ENCODE assay signal across 14 mouse cellular contexts in the genomic region with DNA sequence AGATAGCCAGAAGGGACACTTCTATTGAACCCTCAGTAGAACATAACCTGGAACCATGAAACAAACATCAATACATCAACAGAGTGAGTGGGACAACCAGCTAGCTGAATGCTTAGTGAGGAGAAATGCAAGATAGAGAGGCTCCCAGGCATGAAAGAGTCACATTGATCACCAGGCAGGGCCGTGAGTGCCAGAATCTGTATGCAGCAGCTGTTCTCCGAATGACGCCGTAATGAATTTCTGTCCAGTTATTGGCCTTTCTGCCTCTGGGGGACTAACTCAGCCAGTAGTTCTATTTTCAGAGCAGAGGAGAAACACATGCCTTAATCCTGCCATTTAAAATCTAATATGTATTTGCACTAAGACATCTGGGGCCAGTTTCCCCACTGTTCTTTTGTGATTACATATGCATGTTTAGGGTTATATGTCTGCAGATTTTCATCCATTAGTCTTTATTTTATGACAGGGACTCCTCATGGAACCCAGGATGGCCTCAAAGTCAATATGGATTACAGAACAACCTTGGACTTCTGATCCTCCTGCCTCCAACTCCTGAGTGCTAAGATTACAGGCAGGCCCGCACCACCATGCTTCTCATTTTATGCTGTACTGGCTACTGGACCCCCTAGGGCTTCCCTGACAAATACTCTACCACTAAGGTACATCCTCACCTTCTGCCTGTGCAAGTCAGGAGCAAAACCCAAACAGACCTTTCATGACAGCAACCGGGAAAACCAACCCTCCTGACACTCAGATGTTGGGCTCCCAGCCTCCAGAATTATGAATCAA. TPM values are rescaled to one million over a fixed set of nuclear protein-coding genes. Genes with fewer than 3 reads are reported as not detected.
A peak's percentile ranks its signal among the peaks of the same experiment; 100 is the strongest.
DNase-seq lines count a peak whose midpoint lies in the region; ATAC-seq lines count a peak whose summit lies in the region.
"Had no signal": no experiment of that assay in that cellular context is flagged by ENCODE, and none has a peak within 500 bp of the region (broad histone marks: within the 10 kb centered on the region; RNA-seq: fewer than 3 reads in every experiment).

No protein-coding gene starts in this region.

- H3K36me3 ChIP-seq in limb, embryonic 13.5 days: no peaks in the 10 kb centered on the region
- no peaks in the 10 kb centered on the region for H3K36me3 ChIP-seq in limb, embryonic 10.5 days
- H3K36me3 ChIP-seq in hindbrain, embryonic 14.5 days (replicated peaks; ENCODE audit: control insufficient read depth, insufficient read depth): no peaks in the 10 kb centered on the region
- no peaks in the 10 kb centered on the region for H3K36me3 ChIP-seq in neural tube, embryonic 13.5 days
- H3K36me3 ChIP-seq: kidney, embryonic 15.5 days had no signal

- H3K9me3 ChIP-seq in limb, embryonic 13.5 days: no peaks in the 10 kb centered on the region
- H3K9me3 ChIP-seq in limb, embryonic 10.5 days (replicated peaks): no peaks in the 10 kb centered on the region
- H3K9me3 ChIP-seq in hindbrain, embryonic 14.5 days (ENCODE audit: control insufficient read depth, low read length): no peaks in the 10 kb centered on the region
- H3K9me3 ChIP-seq in neural tube, embryonic 13.5 days: no peaks in the 10 kb centered on the region
- H3K9me3 ChIP-seq: kidney, embryonic 15.5 days had no signal

- H3K4me2 ChIP-seq in limb, embryonic 13.5 days (replicated peaks): no peak overlapping the region
- no peak overlapping the region for H3K4me2 ChIP-seq in hindbrain, embryonic 14.5 days (replicated peaks)
- H3K4me2 ChIP-seq in neural tube, embryonic 13.5 days: no peak overlapping the region
- H3K4me2 ChIP-seq: kidney, embryonic 15.5 days had no signal

- no peak overlapping the region for H3K4me3 ChIP-seq in limb, embryonic 13.5 days
- H3K4me3 ChIP-seq in limb, embryonic 10.5 days: no peak overlapping the region
- no peak overlapping the region for H3K4me3 ChIP-seq in hindbrain, embryonic 14.5 days (replicated peaks; ENCODE audit: low read length)
- H3K4me3 ChIP-seq in neural tube, embryonic 13.5 days: no peak overlapping the region
- H3K4me3 ChIP-seq: kidney, embryonic 15.5 days had no signal

- peak; percentile 24; the same call in 1 of the 2 replicates for ATAC-seq in limb, embryonic 13.5 days (ENCODE audit: low FRiP score, low read depth)
- ATAC-seq in hindbrain, embryonic 14.5 days (ENCODE audit: low FRiP score): peak; percentile 60; the same call in 1 of the 2 replicates
- peak; percentile 71 for ATAC-seq in neural tube, embryonic 13.5 days (ENCODE audit: low read depth)
- ATAC-seq: liver, postnatal 0 days had no signal

- peaks cover 3% of the 10 kb centered on the region; the same call in 1 of the 2 replicates for H3K4me1 ChIP-seq in limb, embryonic 13.5 days
- H3K4me1 ChIP-seq in limb, embryonic 10.5 days: no peaks in the 10 kb centered on the region
- peaks cover 12% of the 10 kb centered on the region for H3K4me1 ChIP-seq in hindbrain, embryonic 14.5 days (replicated peaks; ENCODE audit: control insufficient read depth, insufficient read depth, low read length)
- H3K4me1 ChIP-seq in neural tube, embryonic 13.5 days (replicated peaks): peaks cover 16% of the 10 kb centered on the region; the same call in 1 of the 2 replicates
- H3K4me1 ChIP-seq: kidney, embryonic 15.5 days had no signal

- no peaks in the 10 kb centered on the region for H3K27me3 ChIP-seq in limb, embryonic 13.5 days
- H3K27me3 ChIP-seq in limb, embryonic 10.5 days (ENCODE audit: low read depth, poor library complexity, severe bottlenecking): no peaks in the 10 kb centered on the region
- no peaks in the 10 kb centered on the region for H3K27me3 ChIP-seq in hindbrain, embryonic 14.5 days (ENCODE audit: control insufficient read depth, insufficient read depth, low read length)
- no peaks in the 10 kb centered on the region for H3K27me3 ChIP-seq in neural tube, embryonic 13.5 days
- H3K27me3 ChIP-seq: kidney, embryonic 15.5 days had no signal

- no peak overlapping the region for H3K9ac ChIP-seq in limb, embryonic 13.5 days
- H3K9ac ChIP-seq in hindbrain, embryonic 14.5 days: no peak overlapping the region
- no peak overlapping the region for H3K9ac ChIP-seq in neural tube, embryonic 13.5 days
- H3K9ac ChIP-seq: kidney, embryonic 15.5 days; liver, postnatal 0 days had no signal

- WGBS in limb, embryonic 13.5 days: 46% methylated on average over 6 of the region's 6 CpGs
- 90% methylated on average over 6 of the region's 6 CpGs for WGBS in limb, embryonic 10.5 days
- WGBS in hindbrain, embryonic 14.5 days: 46% methylated on average over 6 of the region's 6 CpGs
- 41% methylated on average over 6 of the region's 6 CpGs for WGBS in neural tube, embryonic 13.5 days

- no peak for DNase-seq in limb, embryonic 10.5 days (ENCODE audit: low spot score)
- DNase-seq in heart, adult 9 months (ENCODE audit: low spot score in 2 of 2): peak; percentile 47 to 57
- peak; percentile 46 for DNase-seq in hindbrain, embryonic 14.5 days (ENCODE audit: low spot score)
- DNase-seq in spleen, postnatal 36 days (ENCODE audit: low spot score in 2 of 2): no peak
- DNase-seq in layer of hippocampus, postnatal 14 days (ENCODE audit: low spot score in 2 of 2): no peak
- DNase-seq: cerebellum, adult 9-10 months; liver, postnatal 0 days; right cerebral cortex, adult 18-20 months had no signal

- H3K27ac ChIP-seq in limb, embryonic 13.5 days: peak overlapping the region; percentile 22; the same call in 1 of the 2 replicates
- no peak overlapping the region for H3K27ac ChIP-seq in limb, embryonic 10.5 days
- H3K27ac ChIP-seq in hindbrain, embryonic 14.5 days: peak overlapping the region; percentile 44; the same call in 1 of the 2 replicates
- peak overlapping the region; percentile 25; the same call in 1 of the 2 replicates for H3K27ac ChIP-seq in neural tube, embryonic 13.5 days (replicated peaks)
- H3K27ac ChIP-seq: kidney, embryonic 15.5 days had no signal

RNA-seq across cellular contexts. Expression of a gene that starts 8.2 kb away (rescaled TPM):
- polyA plus RNA-seq in limb, embryonic 13.5 days (2015; fragmentation: Nextera tagmentation; extraction: Ambion mirVana): 72.2 and 74.6 TPM in 2 replicates
- polyA plus RNA-seq in limb, embryonic 10.5 days (2016; fragmentation: Nextera tagmentation; extraction: Ambion mirVana): 149 and 160 TPM in 2 replicates
- 5.8 and 11.8 TPM in 2 replicates for polyA plus RNA-seq in hindbrain, embryonic 14.5 days (2014; fragmentation: Nextera tagmentation; extraction: Ambion mirVana)
- 7.9 and 12.9 TPM in 2 replicates for polyA plus RNA-seq in neural tube, embryonic 13.5 days (2015; fragmentation: Nextera tagmentation; extraction: Ambion mirVana)
- total RNA-seq in layer of hippocampus, postnatal 14 days (2021): 1 to 10 TPM; 1.4 to 3.0 TPM

RNA-seq across cellular contexts. Expression of a gene that starts 47.9 kb away (rescaled TPM):
- 0.10 and 0.14 TPM in 2 replicates for polyA plus RNA-seq in limb, embryonic 13.5 days (2015; fragmentation: Nextera tagmentation; extraction: Ambion mirVana)
- 0.18 TPM in 1 of 2 replicates, not detected in the other for polyA plus RNA-seq in limb, embryonic 10.5 days (2016; fragmentation: Nextera tagmentation; extraction: Ambion mirVana)
- polyA plus RNA-seq in hindbrain, embryonic 14.5 days (2014; fragmentation: Nextera tagmentation; extraction: Ambion mirVana): not detected in 2 replicates
- polyA plus RNA-seq in neural tube, embryonic 13.5 days (2015; fragmentation: Nextera tagmentation; extraction: Ambion mirVana): not detected in 2 replicates
- total RNA-seq in layer of hippocampus, postnatal 14 days (2021): not detected
- total RNA-seq: left cerebral cortex, postnatal 14 days; monocyte, adult 5-6 weeks had no signal
- polyA plus RNA-seq: liver, postnatal 0 days; stomach, embryonic 14.5 days had no signal

Comparison
In these comparisons a context has a peak if more than half of its experiments do, and no peak if none do; other contexts are left out.
1. DNase-seq: peak in heart, adult 9 months (2 of 2) and hindbrain, embryonic 14.5 days (single experiment); none in limb, embryonic 10.5 days (single experiment), spleen, postnatal 36 days (0 of 2) and layer of hippocampus, postnatal 14 days (0 of 2).
2. Peak in every context shown above with its lines, with median percentiles within 50 percentile points of each other: ATAC-seq.